Mouse (Mus musculus): ENCODE results near the gene Nol4l.

Gene Nol4l

DNA sequence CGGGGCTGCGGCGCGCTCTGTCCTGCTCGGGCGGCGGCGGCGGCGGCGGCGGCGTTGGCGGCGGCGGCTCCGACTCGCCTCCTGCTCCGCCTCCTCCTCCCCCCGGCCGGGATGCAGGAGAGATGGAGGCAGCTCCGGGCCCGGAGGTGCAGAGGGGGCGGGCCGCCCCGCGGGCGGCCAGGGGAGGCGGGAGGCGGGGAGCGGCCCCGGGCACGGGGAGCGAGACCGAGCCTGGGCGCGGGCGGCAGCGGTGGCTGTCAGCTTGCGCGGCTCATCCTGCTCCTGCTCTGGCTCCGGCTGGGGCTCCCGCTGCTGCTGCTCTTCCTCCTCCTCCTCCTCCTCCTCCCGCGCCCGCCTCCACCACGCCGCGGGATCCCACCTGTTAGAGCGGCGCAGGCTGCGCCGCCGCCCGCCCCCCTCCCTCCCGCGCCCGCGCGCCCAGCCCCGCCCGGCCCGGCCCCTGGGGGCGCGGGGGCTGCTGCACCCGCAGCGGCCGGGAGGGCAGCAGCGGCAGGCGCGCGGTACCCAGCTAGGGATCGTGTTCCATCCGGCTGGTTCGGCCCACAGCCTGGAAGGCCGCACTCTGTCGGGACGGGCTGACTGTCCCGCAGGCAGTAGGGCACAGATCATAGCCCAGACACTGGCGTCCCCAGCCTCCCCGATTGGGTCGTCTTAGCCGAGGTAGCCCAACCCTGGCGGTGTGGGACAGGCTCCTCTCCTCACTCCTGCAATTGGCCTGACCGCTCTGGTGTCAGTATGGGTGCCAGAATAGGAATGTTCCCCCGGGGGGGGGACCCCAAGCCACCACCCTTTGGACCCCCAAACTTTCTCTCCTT, at the start of gene Nol4l:
Nol4l (minus strand) TSS at position 41 of the 836 bp plus-strand sequence.
- DNase-seq: peak; percentile 79

DNA sequence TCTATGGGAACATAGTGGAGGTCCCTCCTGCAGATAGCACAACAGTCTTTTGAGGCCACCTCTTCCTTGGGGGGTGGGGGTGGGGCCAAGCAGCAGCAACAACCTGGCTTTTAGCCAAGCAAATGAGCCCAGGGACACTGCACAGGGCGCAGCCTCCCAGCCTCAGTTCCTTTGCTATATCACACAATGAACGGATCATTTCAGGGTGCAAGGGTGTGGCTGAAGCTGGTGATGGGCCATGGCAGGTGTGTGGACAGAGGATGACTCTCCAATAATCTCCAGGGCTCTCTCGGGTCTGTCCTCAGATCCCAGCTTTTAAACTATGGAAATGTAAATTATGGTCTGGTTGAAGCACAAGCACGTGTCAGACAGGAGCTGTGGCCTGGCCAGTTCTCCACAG, 47.4 kb upstream of the Nol4l start:
- no peak for DNase-seq

DNA sequence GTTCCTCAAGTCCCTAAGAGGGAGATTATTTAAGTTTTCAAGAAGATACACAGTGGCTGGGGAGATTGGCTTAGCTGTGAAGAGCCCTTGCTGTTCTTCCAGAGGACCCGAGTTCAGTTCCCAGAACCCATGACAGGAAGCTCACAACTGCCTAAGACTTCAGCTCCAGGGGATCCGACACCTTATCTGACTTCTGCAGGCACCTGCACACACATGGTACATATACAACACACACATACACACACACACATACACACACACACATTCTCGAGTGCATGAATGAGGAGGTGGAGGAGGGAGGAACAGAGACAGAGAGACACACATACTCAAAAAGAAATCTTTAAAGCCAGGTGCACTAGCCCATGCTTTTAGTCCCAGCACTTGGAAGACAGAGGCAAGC, 46.4 kb upstream of the Nol4l start:
- DNase-seq: no peak

GRCm38 (mm10) chr2:153575554-153575953, 45.8 kb upstream of the Nol4l start:
- DNase-seq: no peak

DNA sequence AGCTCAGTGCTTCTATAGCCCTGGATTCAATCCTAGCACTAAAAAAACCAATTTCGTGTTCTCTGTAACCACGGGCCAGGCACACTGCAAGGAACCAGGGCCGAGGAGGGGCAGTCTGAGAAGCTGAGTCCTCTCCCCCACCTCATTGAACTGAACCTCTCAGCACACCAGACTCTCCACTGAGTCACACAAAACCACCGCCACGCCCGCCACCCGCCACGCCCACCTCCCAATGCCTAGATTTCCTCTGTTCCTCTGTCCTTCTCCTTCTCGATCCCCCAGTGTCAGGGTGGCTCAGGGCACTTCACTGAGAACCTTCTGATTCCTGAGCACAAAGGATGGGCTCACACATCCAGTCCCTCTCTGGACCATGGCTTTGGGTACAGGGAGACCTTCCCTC, 43.3 kb upstream of the Nol4l start:
- no peak for DNase-seq

DNA sequence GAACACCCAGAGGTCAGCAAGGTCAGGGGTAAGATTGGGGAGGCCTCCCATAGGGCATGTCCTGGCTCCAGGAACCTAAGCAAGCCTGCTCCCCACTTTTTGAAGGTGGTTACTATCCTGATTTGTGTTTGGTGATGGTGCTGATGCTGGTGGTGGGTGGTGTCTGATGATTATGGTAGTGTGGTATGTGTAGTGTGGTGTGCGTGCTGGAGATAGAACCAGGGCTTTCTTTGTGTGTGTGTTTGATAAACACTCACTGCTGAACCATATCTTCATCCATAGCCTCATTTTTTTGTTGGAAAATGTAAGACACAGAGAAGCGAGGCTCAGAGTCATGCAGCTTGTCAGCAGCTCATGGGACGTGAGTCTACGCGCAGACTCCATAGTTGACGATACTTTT, 38.8 kb upstream of the Nol4l start:
- DNase-seq: no peak

- no peak for DNase-seq
Measured at GRCm38 (mm10) chr2:153568013-153568412, 38.2 kb upstream of the Nol4l start.

GRCm38 (mm10) chr2:153564343-153564742, 34.6 kb upstream of the Nol4l start:
- DNase-seq: no peak

- DNase-seq: no peak
Measured at GRCm38 (mm10) chr2:153561564-153561963, 31.8 kb upstream of the Nol4l start.

GRCm38 (mm10) chr2:153560664-153561541, 31.1 kb upstream of the Nol4l start:
- no peak for DNase-seq

GRCm38 (mm10) chr2:153559613-153560152, 29.9 kb upstream of the Nol4l start:
- DNase-seq: no peak

- no peak for DNase-seq
Measured at GRCm38 (mm10) chr2:153558464-153558863, 28.7 kb upstream of the Nol4l start.

- DNase-seq: no peak
Measured at GRCm38 (mm10) chr2:153557259-153557658, 27.5 kb upstream of the Nol4l start.

GRCm38 (mm10) chr2:153556208-153556607, 26.4 kb upstream of the Nol4l start:
- DNase-seq: peak; percentile 30 to 38

GRCm38 (mm10) chr2:153554543-153554942, 24.8 kb upstream of the Nol4l start:
- no peak for DNase-seq

DNA sequence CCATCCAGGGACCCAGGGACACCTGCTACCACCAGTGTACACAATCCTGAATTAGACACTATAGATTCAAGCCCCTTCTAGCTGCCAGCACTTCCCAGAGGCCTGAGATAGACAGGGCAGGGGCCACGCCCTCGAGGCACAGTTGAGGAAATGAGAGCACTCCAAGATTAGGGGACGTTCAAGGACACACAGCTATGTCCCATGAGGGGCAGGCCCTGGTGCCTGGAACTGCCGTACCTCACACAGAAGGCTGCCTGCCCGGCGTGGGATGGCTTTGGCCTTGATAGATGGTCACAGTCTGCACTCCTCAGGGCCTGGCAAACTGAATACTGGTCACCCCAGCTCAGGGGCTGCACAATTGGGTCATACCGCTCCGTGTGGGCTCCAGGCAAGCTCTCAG, 19.7 kb upstream of the Nol4l start:
- DNase-seq: no peak

DNA sequence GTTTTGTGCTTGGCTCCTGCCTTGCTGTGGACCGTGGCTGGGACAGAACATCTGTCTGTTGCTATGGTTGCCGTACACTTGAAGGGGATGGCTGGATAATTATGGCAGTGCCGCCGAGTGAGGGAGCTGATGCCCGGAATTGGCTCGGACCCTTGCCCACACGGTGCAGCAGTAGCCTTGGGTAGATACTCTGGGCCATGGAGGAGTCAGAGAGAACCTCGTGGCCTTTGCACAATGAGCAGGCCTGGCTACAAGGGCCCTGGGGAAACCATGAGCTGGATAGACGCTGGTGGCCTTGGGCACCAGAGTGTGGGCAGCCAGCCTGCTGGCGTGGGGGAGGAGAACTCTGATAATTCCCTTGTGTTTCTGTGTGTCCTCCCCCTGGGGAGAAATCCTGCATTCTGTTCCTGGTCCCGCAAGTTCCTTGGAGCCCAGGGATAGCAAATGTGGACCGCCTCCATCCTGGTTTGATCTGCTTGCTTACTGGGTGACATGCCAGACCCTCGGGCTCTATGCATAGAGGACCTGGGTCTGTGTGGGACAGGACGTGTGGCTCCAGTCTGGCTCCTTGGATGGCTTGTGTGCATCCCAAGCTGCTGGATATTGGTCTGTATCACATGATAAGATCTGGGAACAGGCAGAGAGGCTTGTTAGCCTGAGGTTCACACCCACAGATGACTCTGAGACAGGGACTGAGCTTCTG, 18.6 kb upstream of the Nol4l start:
- no peak for DNase-seq

DNA sequence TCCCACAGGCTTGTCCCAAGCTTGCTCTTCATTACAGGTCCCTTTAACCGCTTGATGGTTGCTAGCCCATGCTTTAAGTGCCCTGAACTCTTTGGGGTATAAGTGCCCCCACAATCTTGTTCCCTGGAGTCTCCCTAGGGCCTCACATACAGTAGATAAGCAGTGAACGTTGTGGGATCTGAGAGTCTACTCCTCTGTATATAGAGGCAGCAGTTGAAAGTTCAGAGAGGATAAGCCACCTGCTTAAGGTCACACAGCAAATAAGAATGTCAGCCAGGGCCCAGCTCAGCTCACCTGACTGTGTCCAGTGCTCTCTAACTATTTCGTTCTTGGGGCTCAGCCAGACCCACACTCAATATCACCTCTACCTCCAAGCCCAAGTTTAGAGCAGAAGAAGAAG, 17.9 kb upstream of the Nol4l start:
- no peak for DNase-seq

- no peak for DNase-seq
Measured at GRCm38 (mm10) chr2:153546972-153547371, 17.2 kb upstream of the Nol4l start.

GRCm38 (mm10) chr2:153546471-153546870, 16.7 kb upstream of the Nol4l start:
- no peak for DNase-seq

DNA sequence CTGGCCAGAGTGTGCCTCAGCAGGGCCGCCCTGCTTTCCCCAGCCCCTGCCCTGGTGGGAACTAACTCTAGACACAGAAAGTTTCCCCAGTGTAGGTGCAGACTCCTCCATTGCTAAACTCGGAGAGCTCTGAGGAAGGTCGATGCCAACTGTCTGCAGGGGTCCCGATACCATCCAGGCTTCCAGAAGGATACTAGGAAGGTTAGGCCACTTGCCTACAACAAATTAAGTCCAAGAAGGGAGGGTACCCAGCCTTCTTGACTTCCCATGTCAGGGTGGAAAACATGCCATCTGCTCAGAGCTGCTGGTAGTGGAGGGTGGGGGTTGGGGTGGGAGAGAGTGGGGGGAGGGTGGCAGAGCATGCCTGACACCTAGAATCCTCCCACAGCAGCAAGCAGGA, 15.0 kb upstream of the Nol4l start:
- no peak for DNase-seq

GRCm38 (mm10) chr2:153543911-153544730, 14.3 kb upstream of the Nol4l start:
- DNase-seq: no peak

Measured in cerebellum, adult 18-20 months (tissue).